Mouse (Mus musculus): Measurements from ENCODE around the gene Plekhh1. TPM values are rescaled to one million over a fixed set of nuclear protein-coding genes. Genes with fewer than 3 reads are reported as not detected.

The Plekhh1 gene
- polyA plus RNA-seq, 2 experiments from 2014 or later = 0.12 TPM; not detected in 1

GRCm38 (mm10) chr12:79072576-79072975 lies 43.6 kb downstream of the Plekhh1 start:
- ATAC-seq = no peak

GRCm38 (mm10) chr12:79073362-79073761 lies 44.4 kb downstream of the Plekhh1 start:
- no peak for ATAC-seq

GRCm38 (mm10) chr12:79089182-79089812 lies 60.3 kb downstream of the Plekhh1 start, which contains the start of gene Pigh:
Gene Pigh, minus strand, starts transcription at chr12:79089651.
- ATAC-seq = peak; percentile 96

- peak; percentile 48 for ATAC-seq
Observed at GRCm38 (mm10) chr12:79092569-79092968, 63.6 kb downstream of the Plekhh1 start.

- ATAC-seq = peak; percentile 69
Observed at GRCm38 (mm10) chr12:79097106-79097752, 68.3 kb downstream of the Plekhh1 start.

- ATAC-seq = no peak
Observed at GRCm38 (mm10) chr12:79103773-79104172, 74.8 kb downstream of the Plekhh1 start.

- no peak for ATAC-seq
Observed at GRCm38 (mm10) chr12:79104544-79104943, 75.6 kb downstream of the Plekhh1 start.

GRCm38 (mm10) chr12:79105312-79105711 lies 76.3 kb downstream of the Plekhh1 start:
- ATAC-seq = no peak

GRCm38 (mm10) chr12:79118991-79119390 lies 90.0 kb downstream of the Plekhh1 start:
- ATAC-seq = no peak

GRCm38 (mm10) chr12:79122820-79123219 lies 93.9 kb downstream of the Plekhh1 start:
- no peak for ATAC-seq

- peak; percentile 99 for ATAC-seq
Observed at GRCm38 (mm10) chr12:79130299-79131177, 101.6 kb downstream of the Plekhh1 start, which contains the start of gene Arg2. Gene Arg2, plus strand, starts transcription at chr12:79130777.

Other genes starting within 250 kb of the Plekhh1 start
- 100 to 1,000 TPM; 240 to 257 TPM for gene Atp6v1d, start 167.5 kb upstream of the Plekhh1 start, polyA plus RNA-seq (2017; shearing (Covaris generic))
- gene Eif2s1, start 167.3 kb upstream of the Plekhh1 start, polyA plus RNA-seq (2017; shearing (Covaris generic)) = 100 to 1,000 TPM; 189 to 200 TPM
- under 1 TPM in 1 of 2 experiments, not detected in 1; 0.39 TPM for gene Plek2, start 122.2 kb upstream of the Plekhh1 start, polyA plus RNA-seq (2017; shearing (Covaris generic))
- gene Tmem229b, start 21.5 kb upstream of the Plekhh1 start, polyA plus RNA-seq (2017; shearing (Covaris generic)) = 10 to 100 TPM; 33.4 to 52.5 TPM
- gene Pigh, start 60.5 kb downstream of the Plekhh1 start, polyA plus RNA-seq (2017; shearing (Covaris generic)) = 10 to 100 TPM; 31.8 to 35.7 TPM
- under 1 TPM in 1 of 2 experiments, not detected in 1; 0.38 TPM for gene Arg2, start 101.6 kb downstream of the Plekhh1 start, polyA plus RNA-seq (2017; shearing (Covaris generic))
- gene Vti1b, start 143.5 kb downstream of the Plekhh1 start, polyA plus RNA-seq (2017; shearing (Covaris generic)) = 10 to 100 TPM; 70.9 to 80.2 TPM
- 10 to 100 TPM; 16.0 to 19.2 TPM for gene Rdh11, start 163.1 kb downstream of the Plekhh1 start, polyA plus RNA-seq (2017; shearing (Covaris generic))
- gene Rdh12, start 179.8 kb downstream of the Plekhh1 start, polyA plus RNA-seq (2017; shearing (Covaris generic)) = 10 to 100 TPM; 12.5 to 14.8 TPM

Data from CD4-positive, CD25-positive, alpha-beta regulatory T cell, adult 4 months (primary cell).